Mouse (Mus musculus) midbrain, embryonic 14.5 days (tissue): ENCODE measurements at regions not wholly inside any gene's neighbourhood (a gene's known extent, or its start where the extent isn't known, plus 50 kb on each side); places are given as distances from the start of the nearest gene placed in this dataset.

Experiments
- ATAC-seq: fragments of 200-750 bp; cut with Nextera tagmentation; 2 replicates; pipeline ENCODE4 v1.8.0; 2017; ENCODE audit warnings: moderate number of reproducible peaks, moderate library complexity; ENCODE audit not compliant: low FRiP score, low TSS enrichment
- DNase-seq: peaks from one replicate; pipeline ENCODE4 v3.0.0-alpha.2; 2015
- H3K27ac ChIP-seq: fragments of 300-500 bp; sonication (generic); replicated peaks from 2 replicates; pipeline ENCODE4 v1.5.1; 2014; ENCODE audit warnings: mild to moderate bottlenecking, low read depth, low read length, moderate library complexity
- H3K27me3 ChIP-seq: fragments of 300-500 bp; sonication (generic); 2 replicates; pipeline ENCODE4 v1.6.1; 2014; ENCODE audit warnings: low read length, control low read depth, mixed read lengths; ENCODE audit not compliant: control insufficient read depth, insufficient read depth
- H3K36me3 ChIP-seq: fragments of 300-500 bp; sonication (generic); 2 replicates; pipeline ENCODE4 v1.6.1; 2014; ENCODE audit warnings: low read length, control low read depth; ENCODE audit not compliant: control insufficient read depth, insufficient read depth
- H3K4me1 ChIP-seq: fragments of 300-500 bp; sonication (generic); 2 replicates; pipeline ENCODE4 v1.6.1; 2014; ENCODE audit warnings: mild to moderate bottlenecking, antibody characterized with exemption, low read length, control low read depth; ENCODE audit not compliant: control insufficient read depth, insufficient read depth
- H3K4me2 ChIP-seq: fragments of 300-500 bp; sonication (generic); 2 replicates; pipeline ENCODE4 v1.6.1; 2014; ENCODE audit warnings: mild to moderate bottlenecking, low read length, moderate library complexity
- H3K4me3 ChIP-seq: fragments of 300-500 bp; sonication (generic); replicated peaks from 2 replicates; pipeline ENCODE4 v1.5.1; 2014; ENCODE audit warnings: low read depth, low read length
- H3K9ac ChIP-seq: fragments of 300-500 bp; sonication (generic); replicated peaks from 2 replicates; pipeline ENCODE4 v1.6.1; 2014; ENCODE audit warnings: mild to moderate bottlenecking, low read length, moderate library complexity
- H3K9me3 ChIP-seq: fragments of 300-500 bp; sonication (generic); 2 replicates; pipeline ENCODE4 v1.6.1; 2016; ENCODE audit warnings: low read length, control low read depth, mixed read lengths; ENCODE audit not compliant: control insufficient read depth
- WGBS: fragments of 180-500 bp; shearing (Covaris S2); extraction: QIAGEN DNeasy Blood & Tissue Kit; methylation state at CpG from one replicate; pipeline ENCODE4 v1.1.7; 2014; 5-methylcytosine and 5-hydroxymethylcytosine counted together

DNA sequence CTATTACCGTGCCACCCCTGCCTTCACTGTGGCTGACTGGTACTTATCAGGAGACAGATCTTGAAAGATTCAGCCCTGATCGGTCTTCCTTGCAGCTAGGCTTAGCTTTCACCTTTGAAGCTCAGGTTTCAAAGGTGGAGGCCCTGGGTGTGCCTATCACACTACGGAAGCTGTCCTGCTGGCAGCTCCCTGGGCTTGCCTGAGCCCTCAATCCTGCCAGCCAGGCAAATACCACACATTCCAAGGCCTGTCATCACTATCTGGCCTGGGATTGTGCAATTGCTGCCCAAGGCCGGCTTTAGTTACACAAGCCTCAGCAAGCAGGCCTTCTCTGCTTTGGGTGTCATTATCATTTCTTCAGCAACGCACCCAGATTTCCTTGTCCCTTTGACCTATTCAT, 390.6 kb upstream of the Mmadhc start:
- H3K4me2 ChIP-seq, result no peak overlapping the region
- no peaks in the 10 kb centered on the region for H3K36me3 ChIP-seq
- no peak overlapping the region for H3K9ac ChIP-seq
- no peak overlapping the region for H3K27ac ChIP-seq
- no peak overlapping the region for H3K4me3 ChIP-seq
- no peaks in the 10 kb centered on the region for H3K9me3 ChIP-seq
- DNase-seq (no peak), ATAC-seq (no peak)
- 76% methylated on average over 5 of the region's 5 CpGs for WGBS
- no peaks in the 10 kb centered on the region for H3K4me1 ChIP-seq
- H3K27me3 ChIP-seq, result no peaks in the 10 kb centered on the region

DNA sequence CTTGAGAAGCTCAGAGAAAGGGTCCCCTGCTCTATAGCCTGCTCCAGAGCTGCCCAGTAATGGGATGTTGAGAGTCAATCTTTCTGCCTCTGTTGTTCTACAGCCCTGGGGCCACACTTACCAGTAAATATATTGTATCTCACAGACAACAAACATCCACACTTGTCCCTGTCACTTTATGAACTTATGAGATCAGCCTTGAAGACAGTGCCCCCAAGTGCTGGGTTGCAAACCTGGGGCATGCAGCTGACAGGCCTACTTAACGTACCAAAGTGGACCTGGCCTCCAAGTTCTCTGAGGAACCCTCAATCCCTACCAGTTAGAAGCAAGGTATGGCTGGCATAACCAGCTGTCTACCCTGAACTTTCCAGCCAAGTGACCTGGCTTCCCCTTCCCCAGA, 380.9 kb upstream of the Mmadhc start:
- ATAC-seq (no peak), DNase-seq (no peak)
- no peaks in the 10 kb centered on the region for H3K27me3 ChIP-seq
- no peak overlapping the region for H3K4me2 ChIP-seq
- H3K4me1 ChIP-seq, result no peaks in the 10 kb centered on the region
- 80% methylated on average over 1 of the region's 1 CpGs for WGBS
- H3K9ac ChIP-seq, result no peak overlapping the region
- H3K4me3 ChIP-seq, result no peak overlapping the region
- H3K36me3 ChIP-seq, result no peaks in the 10 kb centered on the region
- no peaks in the 10 kb centered on the region for H3K9me3 ChIP-seq
- no peak overlapping the region for H3K27ac ChIP-seq

DNA sequence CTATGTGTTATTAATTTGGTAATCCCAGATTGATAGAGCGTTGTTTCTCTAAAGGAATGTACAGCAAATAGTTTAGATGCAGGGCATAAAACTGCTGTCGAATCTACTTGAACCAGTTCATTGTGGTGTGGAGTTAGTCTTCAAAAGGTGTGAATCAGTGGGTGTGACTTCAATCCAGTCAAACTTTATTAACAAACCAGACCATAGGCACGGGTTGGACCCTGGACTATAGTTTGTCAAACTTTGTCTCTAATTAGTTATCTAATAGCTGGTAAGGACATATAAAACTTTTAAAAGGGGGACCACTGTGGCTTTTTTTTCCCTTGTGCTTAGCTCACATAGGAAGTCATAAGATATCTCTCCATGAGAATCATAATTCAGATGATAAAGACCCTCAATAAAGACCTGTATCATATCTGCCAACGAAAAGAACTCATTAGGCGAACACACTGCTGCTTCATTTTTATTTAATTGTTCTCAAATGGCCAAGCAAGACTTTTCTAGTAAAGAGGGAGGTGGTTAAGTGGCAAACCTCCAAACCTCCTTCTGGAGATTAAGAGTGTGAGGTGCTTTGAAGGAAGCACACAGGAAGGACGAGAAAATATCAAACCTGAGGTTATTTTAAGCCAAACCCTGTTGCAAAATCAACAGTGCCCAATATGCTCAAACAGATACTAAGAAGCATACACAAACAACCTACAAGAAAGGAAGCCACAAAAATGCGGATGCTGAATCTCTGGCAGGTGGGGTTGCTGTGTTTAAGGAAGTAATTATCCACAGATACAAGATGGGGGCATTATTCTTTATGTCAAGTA, 379.3 kb upstream of the Mmadhc start:
- H3K27me3 ChIP-seq, result no peaks in the 10 kb centered on the region
- no peak overlapping the region for H3K27ac ChIP-seq
- no peak overlapping the region for H3K4me2 ChIP-seq
- ATAC-seq, result no peak
- H3K4me1 ChIP-seq, result no peaks in the 10 kb centered on the region
- WGBS, result 91% methylated on average over 7 of the region's 7 CpGs
- no peak overlapping the region for H3K4me3 ChIP-seq
- DNase-seq, result no peak
- no peaks in the 10 kb centered on the region for H3K36me3 ChIP-seq
- no peaks in the 10 kb centered on the region for H3K9me3 ChIP-seq
- no peak overlapping the region for H3K9ac ChIP-seq

DNA sequence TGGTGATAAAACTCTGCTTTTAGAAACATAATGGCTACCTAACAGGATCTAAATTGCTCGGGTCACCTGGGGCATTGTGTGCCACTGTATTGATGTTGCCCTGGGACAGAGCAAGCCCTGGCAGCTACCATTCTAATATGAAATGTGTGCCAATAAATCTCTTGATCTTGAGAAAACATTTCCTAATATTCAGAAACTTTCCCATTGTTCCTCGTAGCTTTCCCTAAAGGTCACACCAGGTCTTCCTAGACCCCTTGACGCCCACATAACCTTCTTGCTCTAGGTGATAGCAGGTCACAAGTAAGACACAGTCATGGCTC, 378.2 kb upstream of the Mmadhc start:
- no peak overlapping the region for H3K9ac ChIP-seq
- H3K27ac ChIP-seq, result no peak overlapping the region
- H3K4me1 ChIP-seq, result no peaks in the 10 kb centered on the region
- ATAC-seq, result no peak
- 91% methylated on average over 3 of the region's 3 CpGs for WGBS
- no peaks in the 10 kb centered on the region for H3K9me3 ChIP-seq
- no peak for DNase-seq
- no peak overlapping the region for H3K4me2 ChIP-seq
- no peaks in the 10 kb centered on the region for H3K36me3 ChIP-seq
- no peak overlapping the region for H3K4me3 ChIP-seq
- H3K27me3 ChIP-seq, result no peaks in the 10 kb centered on the region

DNA sequence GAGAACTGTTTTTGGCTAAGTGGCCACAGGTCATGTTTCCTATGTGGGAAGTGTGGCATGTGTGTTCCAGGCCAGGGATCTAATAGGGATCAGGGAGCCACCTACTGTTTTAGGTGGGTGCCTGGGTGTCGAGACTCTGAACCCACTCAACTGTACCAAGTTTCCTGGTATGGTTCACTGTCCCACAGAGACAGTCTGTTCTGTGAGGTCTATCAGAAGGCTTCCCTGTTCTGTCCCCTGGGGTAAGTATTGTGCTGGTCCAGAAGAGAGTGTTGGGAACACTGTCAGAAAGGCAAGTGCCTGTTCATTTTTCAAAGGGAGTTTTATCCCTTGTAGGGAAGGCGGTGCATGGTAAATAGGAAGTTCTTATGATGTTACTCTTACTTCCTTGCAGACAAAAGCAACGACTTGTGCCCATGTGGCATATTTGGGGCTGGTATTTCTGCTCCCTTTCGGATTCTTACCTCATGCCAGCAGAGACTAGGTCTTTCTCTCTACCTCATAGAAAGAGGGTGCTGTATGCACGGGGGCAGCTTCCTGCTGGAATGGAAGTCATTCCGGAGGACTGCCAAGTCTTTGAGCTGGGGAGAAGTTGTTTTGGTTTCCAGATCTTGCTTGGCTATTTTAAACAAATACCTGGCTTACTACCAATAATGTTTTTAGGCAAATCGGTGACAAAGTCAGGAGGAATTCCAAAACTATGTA, 377.7 kb upstream of the Mmadhc start:
- no peaks in the 10 kb centered on the region for H3K4me1 ChIP-seq
- H3K4me2 ChIP-seq, result no peak overlapping the region
- no peak overlapping the region for H3K4me3 ChIP-seq
- no peak for DNase-seq
- H3K27me3 ChIP-seq, result no peaks in the 10 kb centered on the region
- 93% methylated on average over 7 of the region's 7 CpGs for WGBS
- ATAC-seq, result no peak
- no peaks in the 10 kb centered on the region for H3K36me3 ChIP-seq
- no peak overlapping the region for H3K9ac ChIP-seq
- no peaks in the 10 kb centered on the region for H3K9me3 ChIP-seq
- no peak overlapping the region for H3K27ac ChIP-seq

DNA sequence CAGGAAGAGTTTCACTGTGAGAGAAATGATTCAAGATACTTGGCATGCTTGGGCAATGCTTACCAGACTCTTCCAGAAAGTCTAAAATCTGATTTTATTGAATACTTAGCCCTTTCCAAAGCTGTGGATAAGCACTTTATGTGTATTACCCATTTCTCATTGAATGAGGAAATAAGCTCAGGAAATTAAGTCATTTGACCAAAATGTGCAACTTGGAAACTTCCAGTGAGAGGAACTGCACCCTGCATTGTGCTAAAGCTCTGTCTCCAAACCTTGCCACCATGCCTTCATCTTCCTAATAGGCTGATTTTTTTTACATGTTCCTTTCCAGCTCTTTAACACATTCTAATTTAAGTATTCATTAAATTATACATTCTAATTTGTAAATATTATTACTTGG, 372.7 kb upstream of the Mmadhc start:
- Histone ChIP-seq H3K27me3 (no peaks in the 10 kb centered on the region), H3K9me3 (no peaks in the 10 kb centered on the region), H3K4me2 (no peak overlapping the region), H3K36me3 (no peaks in the 10 kb centered on the region), H3K9ac (no peak overlapping the region), H3K27ac (no peak overlapping the region), H3K4me1 (peaks cover 3% of the 10 kb centered on the region; the same call in 1 of the 2 replicates), H3K4me3 (no peak overlapping the region)
- no peak for DNase-seq
- no peak for ATAC-seq

DNA sequence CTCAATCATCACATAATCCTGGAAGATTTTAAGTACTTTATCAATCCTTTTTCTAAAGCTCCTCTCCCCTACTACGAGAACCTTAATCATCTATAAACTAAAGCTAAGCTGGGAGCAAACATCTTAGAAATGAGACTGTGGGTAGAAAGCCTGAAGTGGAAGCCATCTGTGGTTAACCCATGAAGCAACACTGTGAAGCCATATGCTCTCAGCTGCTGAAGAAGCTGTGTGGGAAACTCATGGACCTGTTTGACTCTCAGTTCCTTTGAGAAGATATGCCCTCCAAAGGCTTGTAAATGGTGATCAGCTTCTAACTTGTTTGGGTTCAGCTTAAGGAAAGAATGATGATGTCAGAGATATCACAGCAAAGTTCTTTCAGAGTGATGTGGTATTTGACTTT, 372.2 kb upstream of the Mmadhc start:
- Histone ChIP-seq H3K9me3 (no peaks in the 10 kb centered on the region), H3K4me1 (peaks cover 3% of the 10 kb centered on the region; the same call in 1 of the 2 replicates), H3K4me3 (no peak overlapping the region), H3K27me3 (no peaks in the 10 kb centered on the region), H3K36me3 (no peaks in the 10 kb centered on the region), H3K9ac (no peak overlapping the region), H3K27ac (no peak overlapping the region), H3K4me2 (no peak overlapping the region)
- DNase-seq, result no peak
- no peak for ATAC-seq
- 57% methylated on average over 1 of the region's 1 CpGs for WGBS

DNA sequence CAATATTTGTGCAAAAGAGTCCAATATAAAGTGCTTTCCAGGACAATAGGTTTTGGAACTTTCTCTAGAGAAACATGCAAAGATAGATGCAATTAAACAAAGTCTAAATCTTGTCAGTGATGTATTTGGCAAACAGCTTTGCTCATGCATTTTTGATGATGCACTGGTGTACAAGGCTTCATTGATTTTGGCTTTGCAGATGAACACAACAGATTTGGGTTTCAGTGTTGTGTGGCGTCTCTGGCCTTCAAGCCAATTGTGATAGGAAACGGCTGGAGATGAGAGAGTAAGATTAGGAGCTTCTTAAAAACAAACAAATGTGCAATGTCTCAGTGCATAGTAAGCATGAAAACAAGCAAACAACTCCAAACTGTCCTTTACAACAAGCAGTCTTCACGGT, 370.6 kb upstream of the Mmadhc start:
- Histone ChIP-seq H3K9ac (no peak overlapping the region), H3K4me2 (no peak overlapping the region), H3K9me3 (no peaks in the 10 kb centered on the region), H3K27ac (no peak overlapping the region), H3K4me1 (peaks cover 3% of the 10 kb centered on the region; the same call in 1 of the 2 replicates), H3K36me3 (no peaks in the 10 kb centered on the region), H3K4me3 (no peak overlapping the region), H3K27me3 (no peaks in the 10 kb centered on the region)
- DNase-seq (no peak), ATAC-seq (no peak)
- WGBS, result 54% methylated on average over 3 of the region's 3 CpGs

DNA sequence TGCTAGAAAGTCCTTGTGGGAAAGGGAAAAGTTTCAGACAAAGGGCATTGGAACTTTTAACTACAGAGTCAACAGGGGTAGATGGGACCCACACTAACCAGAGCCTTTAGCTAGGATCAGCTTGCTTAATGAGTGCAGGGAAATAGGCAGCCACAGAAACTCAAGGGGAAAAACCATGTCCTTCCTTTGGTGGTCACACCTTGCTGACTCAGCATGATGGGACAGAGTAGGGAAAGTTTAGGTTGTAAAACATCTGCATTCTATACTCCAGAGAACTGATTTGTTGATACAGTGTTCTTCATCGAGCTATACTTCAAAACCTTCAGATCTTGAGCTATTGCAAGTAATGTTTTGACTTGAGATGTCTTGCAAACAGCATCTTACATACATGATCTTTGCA, 365.9 kb upstream of the Mmadhc start:
- 88% methylated on average over 1 of the region's 1 CpGs for WGBS
- Histone ChIP-seq H3K36me3 (no peaks in the 10 kb centered on the region), H3K27me3 (no peaks in the 10 kb centered on the region), H3K4me2 (no peak overlapping the region), H3K9me3 (no peaks in the 10 kb centered on the region), H3K27ac (no peak overlapping the region), H3K4me3 (no peak overlapping the region), H3K4me1 (peaks cover 3% of the 10 kb centered on the region; the same call in 1 of the 2 replicates), H3K9ac (no peak overlapping the region)
- ATAC-seq (no peak), DNase-seq (no peak)
